Mouse (Mus musculus) lung, embryonic 16.5 days (tissue): ENCODE data around the gene Mmp24. TPM values are rescaled to one million over a fixed set of nuclear protein-coding genes. Genes with fewer than 3 reads are reported as not detected.

Source experiments
- ATAC-seq: fragments of 200-750 bp; cut with Nextera tagmentation; 2 replicates; pipeline ENCODE4 v1.8.0; 2017; ENCODE audit warnings: low read depth, mild to moderate bottlenecking, moderate library complexity
- H3K27ac ChIP-seq: fragments of 300-500 bp; sonication (generic); 2 replicates; pipeline ENCODE4 v1.5.1; 2014; ENCODE audit warnings: mild to moderate bottlenecking, control low read depth, low read length
- H3K27me3 ChIP-seq: fragments of 300-500 bp; sonication (generic); 2 replicates; pipeline ENCODE4 v1.6.1; 2014; ENCODE audit warnings: low read depth, low read length, mixed read lengths; ENCODE audit not compliant: control insufficient read depth, insufficient read depth
- H3K36me3 ChIP-seq: fragments of 300-500 bp; sonication (generic); 2 replicates; pipeline ENCODE4 v1.6.1; 2014; ENCODE audit warnings: low read length; ENCODE audit not compliant: control insufficient read depth, insufficient read depth
- H3K4me1 ChIP-seq: fragments of 300-500 bp; sonication (generic); replicated peaks from 2 replicates; pipeline ENCODE4 v1.6.1; 2014; ENCODE audit warnings: low read length, mixed read lengths; ENCODE audit not compliant: control insufficient read depth, insufficient read depth
- H3K4me2 ChIP-seq: fragments of 300-500 bp; sonication (generic); 2 replicates; pipeline ENCODE4 v1.6.1; 2014; ENCODE audit warnings: low read depth, low read length, control low read depth
- H3K4me3 ChIP-seq: fragments of 300-500 bp; sonication (generic); 2 replicates; pipeline ENCODE4 v1.5.1; 2014; ENCODE audit warnings: mild to moderate bottlenecking, low read length, control low read depth
- H3K9ac ChIP-seq: fragments of 300-500 bp; sonication (generic); 2 replicates; pipeline ENCODE4 v1.6.1; 2014; ENCODE audit warnings: low read length, control low read depth
- H3K9me3 ChIP-seq: fragments of 300-500 bp; sonication (generic); 2 replicates; pipeline ENCODE4 v1.6.1; 2016; ENCODE audit warnings: low read length; ENCODE audit not compliant: control insufficient read depth
- WGBS: fragments of 180-500 bp; shearing (Covaris S2); extraction: QIAGEN DNeasy Blood & Tissue Kit; methylation state at CpG from one replicate; pipeline ENCODE4 v1.1.7; 2014; 5-methylcytosine and 5-hydroxymethylcytosine counted together
- polyA plus RNA-seq: library from polyadenylated mRNA; unstranded; fragments of >200 nt; fragmentation: Nextera tagmentation; extraction: Ambion mirVana; gene quantifications from 2 replicates; pipeline ENCODE4 v1.2.1, GENCODE M21; 2015

The Mmp24 gene
- polyA plus RNA-seq, 1 experiment from 2014 or later, result 0.06 TPM

DNA sequence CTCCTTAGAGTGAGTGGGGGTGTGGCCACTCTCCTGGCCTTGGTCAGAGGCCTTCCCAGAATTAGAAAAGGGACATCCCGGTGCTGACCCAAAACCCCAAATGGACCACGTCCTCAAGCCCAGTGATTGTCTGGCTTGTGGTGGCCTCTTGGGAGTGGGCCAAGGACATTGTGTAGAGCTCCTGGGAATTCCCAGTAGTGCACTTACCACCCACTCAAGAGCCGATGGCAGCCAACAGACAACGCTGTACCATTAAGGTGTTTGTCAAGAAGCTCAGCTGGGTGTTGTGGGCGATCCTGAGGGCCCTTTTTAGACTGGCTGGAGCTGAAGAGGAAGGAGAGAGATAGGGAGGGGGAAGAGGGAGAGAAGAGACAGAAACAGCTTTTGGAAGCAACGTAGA is 9.4 kb downstream of the Mmp24 start:
- Histone ChIP-seq H3K36me3 (no peaks in the 10 kb centered on the region), H3K9ac (no peak overlapping the region), H3K4me1 (no peaks in the 10 kb centered on the region), H3K9me3 (no peaks in the 10 kb centered on the region), H3K27me3 (no peaks in the 10 kb centered on the region), H3K27ac (no peak overlapping the region), H3K4me3 (no peak overlapping the region), H3K4me2 (no peak overlapping the region)
- no peak for ATAC-seq
- WGBS, result 60% methylated on average over 6 of the region's 6 CpGs

- no peak overlapping the region for H3K9ac ChIP-seq
- H3K9me3 ChIP-seq, result no peaks in the 10 kb centered on the region
- 70% methylated on average over 5 of the region's 5 CpGs for WGBS
- no peak overlapping the region for H3K4me2 ChIP-seq
- H3K27ac ChIP-seq, result no peak overlapping the region
- H3K36me3 ChIP-seq, result no peaks in the 10 kb centered on the region
- ATAC-seq, result no peak
- no peak overlapping the region for H3K4me3 ChIP-seq
- no peaks in the 10 kb centered on the region for H3K27me3 ChIP-seq
- H3K4me1 ChIP-seq, result no peaks in the 10 kb centered on the region
These were observed 11.8 kb downstream of the Mmp24 start for GRCm38 (mm10) chr2:155786905-155787304.

DNA sequence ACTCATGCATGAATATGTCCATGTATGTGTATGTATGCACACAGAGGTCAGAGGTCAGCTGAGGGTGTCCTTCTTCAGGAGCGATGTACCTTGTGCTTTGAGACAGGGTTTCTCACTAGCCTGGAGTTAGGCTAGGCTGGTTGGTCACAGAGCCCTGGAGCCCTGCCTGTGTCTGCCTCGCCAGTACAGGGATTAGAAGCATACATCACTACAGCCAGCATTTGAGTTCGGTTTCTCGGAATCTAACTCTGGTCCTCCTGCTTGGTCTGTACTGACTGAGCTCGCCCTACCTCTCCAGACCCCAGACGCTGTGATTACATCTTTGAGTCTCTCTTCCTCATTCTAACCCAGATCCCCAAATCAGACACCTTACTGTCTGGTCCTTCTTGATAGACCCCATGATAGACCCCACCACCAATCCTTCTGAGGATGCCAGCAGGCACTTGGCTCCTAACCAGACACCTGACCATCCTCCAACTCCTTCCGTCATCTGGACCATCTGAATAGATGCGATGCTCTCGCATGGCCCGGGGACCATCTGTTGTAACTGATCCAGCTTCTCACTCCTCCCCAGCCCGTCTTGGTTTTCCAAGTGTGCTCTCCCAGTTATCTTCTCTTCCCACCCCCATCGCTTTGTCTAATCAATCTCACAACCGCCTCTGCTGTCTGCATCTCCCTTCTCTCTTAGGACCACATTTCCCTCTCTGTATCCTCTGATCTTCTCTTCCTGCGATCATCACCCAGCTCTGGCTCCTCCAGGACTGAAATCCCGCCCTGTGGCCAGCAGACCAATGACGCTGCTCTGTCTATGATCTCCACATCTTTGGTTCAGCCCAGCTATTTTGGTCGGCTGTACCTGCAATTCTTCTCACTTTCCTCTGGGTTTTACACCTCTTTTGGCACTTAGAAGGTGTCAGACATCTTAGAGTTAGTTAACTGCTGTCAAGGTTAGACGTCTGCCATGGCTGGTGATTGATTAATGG is 13.1 kb downstream of the Mmp24 start:
- Histone ChIP-seq H3K36me3 (no peaks in the 10 kb centered on the region), H3K4me2 (no peak overlapping the region), H3K4me3 (no peak overlapping the region), H3K9me3 (no peaks in the 10 kb centered on the region), H3K4me1 (no peaks in the 10 kb centered on the region), H3K27ac (no peak overlapping the region), H3K27me3 (no peaks in the 10 kb centered on the region), H3K9ac (no peak overlapping the region)
- 57% methylated on average over 18 of the region's 18 CpGs for WGBS
- no peak for ATAC-seq

DNA sequence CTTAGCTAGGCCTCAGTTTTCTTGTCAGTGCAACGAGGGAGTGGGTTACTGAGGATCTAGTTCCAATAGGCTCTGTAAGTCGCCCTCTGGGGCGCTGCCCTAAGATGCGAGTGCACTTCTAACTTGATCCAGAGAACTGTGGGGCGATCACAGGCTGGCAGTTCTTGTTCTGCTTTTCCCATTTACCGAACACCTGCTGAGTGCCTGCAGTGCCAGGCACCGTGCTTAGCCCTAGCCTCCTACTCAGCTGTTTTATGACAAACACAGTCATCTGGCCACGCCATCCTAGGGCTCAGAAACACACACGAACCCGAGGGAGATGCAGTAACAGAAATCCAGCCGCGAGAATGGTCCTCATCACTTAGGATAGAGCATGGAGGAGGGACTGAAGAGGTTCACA is 17.8 kb downstream of the Mmp24 start:
- Histone ChIP-seq H3K4me1 (no peaks in the 10 kb centered on the region), H3K36me3 (no peaks in the 10 kb centered on the region), H3K9me3 (no peaks in the 10 kb centered on the region), H3K4me3 (no peak overlapping the region), H3K9ac (no peak overlapping the region), H3K27ac (no peak overlapping the region), H3K4me2 (no peak overlapping the region), H3K27me3 (no peaks in the 10 kb centered on the region)
- 31% methylated on average over 12 of the region's 12 CpGs for WGBS
- no peak for ATAC-seq

GRCm38 (mm10) chr2:155794674-155795445 is 19.7 kb downstream of the Mmp24 start:
- Histone ChIP-seq H3K27me3 (no peaks in the 10 kb centered on the region), H3K27ac (no peak overlapping the region), H3K4me2 (no peak overlapping the region), H3K9ac (no peak overlapping the region), H3K4me3 (no peak overlapping the region), H3K36me3 (no peaks in the 10 kb centered on the region), H3K9me3 (no peaks in the 10 kb centered on the region), H3K4me1 (no peaks in the 10 kb centered on the region)
- 75% methylated on average over 12 of the region's 12 CpGs for WGBS
- no peak for ATAC-seq

GRCm38 (mm10) chr2:155798613-155799012 is 23.5 kb downstream of the Mmp24 start:
- no peaks in the 10 kb centered on the region for H3K36me3 ChIP-seq
- H3K9me3 ChIP-seq, result no peaks in the 10 kb centered on the region
- no peaks in the 10 kb centered on the region for H3K27me3 ChIP-seq
- H3K9ac ChIP-seq, result no peak overlapping the region
- no peak overlapping the region for H3K4me2 ChIP-seq
- 53% methylated on average over 3 of the region's 3 CpGs for WGBS
- no peaks in the 10 kb centered on the region for H3K4me1 ChIP-seq
- H3K4me3 ChIP-seq, result no peak overlapping the region
- no peak overlapping the region for H3K27ac ChIP-seq
- no peak for ATAC-seq

DNA sequence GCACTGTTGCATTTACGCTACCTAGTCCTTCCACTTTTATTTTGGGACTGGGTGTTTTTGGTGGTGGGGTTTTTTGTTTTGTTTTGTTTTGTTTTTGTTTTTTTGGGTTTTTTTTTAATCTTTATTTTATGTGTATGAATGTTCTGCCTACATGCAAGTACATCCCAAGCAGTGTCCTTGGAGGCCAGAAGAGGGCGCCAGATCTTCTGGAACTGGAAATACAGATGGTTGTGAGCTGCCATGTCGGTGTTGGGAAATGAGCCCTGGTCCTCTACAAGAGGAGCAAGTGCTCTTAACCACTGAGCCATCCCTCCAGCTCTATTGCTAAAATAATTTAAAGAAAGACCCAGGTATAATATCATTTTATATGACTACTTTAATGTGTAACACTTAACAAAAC is 27.6 kb downstream of the Mmp24 start:
- Histone ChIP-seq H3K27me3 (no peaks in the 10 kb centered on the region), H3K4me3 (no peak overlapping the region), H3K9ac (no peak overlapping the region), H3K27ac (no peak overlapping the region), H3K4me1 (no peaks in the 10 kb centered on the region), H3K36me3 (no peaks in the 10 kb centered on the region), H3K9me3 (no peaks in the 10 kb centered on the region), H3K4me2 (no peak overlapping the region)
- 52% methylated on average over 3 of the region's 3 CpGs for WGBS
- no peak for ATAC-seq

GRCm38 (mm10) chr2:155804053-155804452 is 28.9 kb downstream of the Mmp24 start:
- no peak overlapping the region for H3K4me3 ChIP-seq
- no peak for ATAC-seq
- H3K36me3 ChIP-seq, result no peaks in the 10 kb centered on the region
- H3K27me3 ChIP-seq, result no peaks in the 10 kb centered on the region
- H3K4me1 ChIP-seq, result no peaks in the 10 kb centered on the region
- no peak overlapping the region for H3K27ac ChIP-seq
- no peak overlapping the region for H3K9ac ChIP-seq
- no peak overlapping the region for H3K4me2 ChIP-seq
- 58% methylated on average over 5 of the region's 5 CpGs for WGBS
- no peaks in the 10 kb centered on the region for H3K9me3 ChIP-seq

- Histone ChIP-seq H3K4me2 (no peak overlapping the region), H3K27me3 (no peaks in the 10 kb centered on the region), H3K4me1 (no peaks in the 10 kb centered on the region), H3K4me3 (no peak overlapping the region), H3K9me3 (no peaks in the 10 kb centered on the region), H3K27ac (no peak overlapping the region), H3K36me3 (no peaks in the 10 kb centered on the region), H3K9ac (no peak overlapping the region)
- WGBS, result 22% methylated on average over 6 of the region's 6 CpGs
- no peak for ATAC-seq
These were observed 30.2 kb downstream of the Mmp24 start for GRCm38 (mm10) chr2:155805231-155805924.
